Mouse (Mus musculus) cerebellum, adult 11-12 months (tissue): ENCODE measurements around the gene Sectm1a.
A peak's percentile ranks its signal among the peaks of the same experiment; 100 is the strongest.
"Not testable (repeated sequence)": the region's sequence is repeated elsewhere in the genome, so short reads cannot be mapped to it uniquely, and the experiment has no call there.

Source experiments
- DNase-seq: peaks from one replicate; pipeline ENCODE4 v3.0.0; 2022

The Sectm1a gene

DNA sequence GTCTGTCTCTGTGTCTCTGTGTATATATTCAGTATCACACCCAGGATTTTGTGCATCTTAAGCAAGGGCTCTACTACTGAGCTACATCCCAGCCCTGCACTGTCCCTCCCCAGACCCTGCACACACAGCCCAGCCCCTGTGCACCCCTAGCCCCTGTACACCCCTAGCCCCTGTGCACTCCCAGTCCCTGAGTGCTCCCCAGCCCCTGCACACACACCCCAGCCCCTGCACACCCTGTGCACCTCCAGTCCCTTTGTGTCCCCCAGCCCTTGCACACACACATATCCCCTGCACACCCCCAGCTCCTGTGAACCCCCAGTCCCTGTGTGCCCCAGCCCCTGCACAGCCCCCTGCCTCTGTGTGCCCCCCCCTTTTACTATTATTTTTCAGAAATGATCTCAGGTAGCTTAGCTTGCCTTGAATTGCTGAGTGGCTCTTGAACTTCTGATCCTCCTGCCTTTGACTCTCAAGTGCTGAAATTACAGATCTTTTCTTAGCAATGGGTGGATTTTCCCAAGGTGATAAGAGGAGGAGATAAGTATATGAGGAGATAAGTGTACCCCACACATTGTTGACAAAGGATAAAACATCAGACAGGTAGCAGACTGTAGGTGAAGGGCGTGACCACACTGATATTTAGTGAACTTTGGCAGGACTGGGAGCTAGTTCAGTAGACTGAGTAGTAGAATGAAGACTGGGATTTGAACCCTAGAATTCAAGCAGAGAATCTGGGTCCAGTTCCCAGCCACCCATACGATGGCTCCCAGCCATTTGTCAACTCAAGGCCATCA, 8.9 kb upstream of the Sectm1a start:
- DNase-seq, result no peak

DNA sequence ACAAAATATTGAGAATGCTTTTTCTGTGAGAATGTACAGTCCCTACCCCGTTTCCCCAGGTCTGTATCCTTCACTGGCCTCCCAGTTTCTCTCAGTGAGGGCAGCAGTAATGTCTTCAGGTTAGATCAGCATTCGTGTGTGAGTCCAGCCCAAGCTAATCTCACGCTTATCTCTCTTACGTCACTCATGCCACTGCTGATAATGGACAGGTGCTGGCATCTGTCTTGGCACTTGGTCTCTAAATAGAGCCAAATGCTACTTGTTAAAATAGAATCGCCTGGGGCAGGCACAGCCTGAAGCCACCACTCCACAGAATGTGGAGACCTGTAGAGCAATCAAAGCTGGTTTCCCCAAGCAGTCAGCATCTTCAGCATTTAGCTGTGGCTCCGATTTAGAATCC, 8.0 kb upstream of the Sectm1a start:
- DNase-seq, result no peak

- DNase-seq, result no peak
Observed at GRCm38 (mm10) chr11:121086296-121086695, 5.3 kb upstream of the Sectm1a start.

DNA sequence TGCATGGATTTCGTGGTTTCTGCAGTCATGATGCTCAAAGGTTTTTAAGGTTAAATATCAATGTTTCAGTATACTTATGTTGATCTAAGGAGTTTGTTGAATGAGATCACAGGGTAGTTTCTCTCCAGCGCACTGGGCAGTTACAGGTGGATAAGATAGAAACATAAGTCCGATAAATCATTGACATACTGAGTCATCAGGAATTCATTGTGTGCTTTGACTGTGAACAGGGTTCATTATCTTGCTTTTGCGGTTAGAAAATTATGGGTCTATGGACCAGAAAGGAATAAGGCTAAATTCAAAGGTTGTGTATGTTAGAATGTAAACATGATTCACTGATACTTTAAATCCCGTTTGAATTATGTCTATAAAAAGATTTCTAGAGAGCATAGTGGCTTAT, 4.2 kb upstream of the Sectm1a start:
- no peak for DNase-seq

- DNase-seq, result no peak
Observed at GRCm38 (mm10) chr11:121082857-121083500, 2.0 kb upstream of the Sectm1a start.

- no peak for DNase-seq
Observed at GRCm38 (mm10) chr11:121082250-121082649, 1.2 kb upstream of the Sectm1a start.

DNA sequence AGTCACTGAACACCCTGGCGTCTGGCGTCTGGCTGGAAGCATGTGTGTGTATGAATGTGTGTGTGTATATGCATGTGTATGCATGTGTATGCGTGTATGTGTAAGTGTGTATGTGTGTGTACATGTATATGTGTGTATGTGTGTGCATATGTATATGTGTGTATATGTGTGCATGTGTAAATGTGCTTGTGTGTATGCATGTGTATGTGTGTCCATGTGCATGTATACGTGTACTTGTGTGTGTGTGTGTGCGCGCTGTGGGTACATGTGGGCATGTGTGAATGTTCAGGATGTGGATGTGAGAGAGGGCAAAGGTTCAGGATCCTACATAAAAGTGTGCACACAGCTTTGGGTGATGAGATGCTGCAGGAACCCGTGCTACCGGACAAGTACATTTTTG, 690 bp downstream of the Sectm1a start:
- no peak for DNase-seq

- DNase-seq, result no peak
Observed at GRCm38 (mm10) chr11:121075655-121076054, 5.4 kb downstream of the Sectm1a start.

- not testable (repeated sequence) for DNase-seq
Observed at GRCm38 (mm10) chr11:121069662-121070061, 11.4 kb downstream of the Sectm1a start.

DNA sequence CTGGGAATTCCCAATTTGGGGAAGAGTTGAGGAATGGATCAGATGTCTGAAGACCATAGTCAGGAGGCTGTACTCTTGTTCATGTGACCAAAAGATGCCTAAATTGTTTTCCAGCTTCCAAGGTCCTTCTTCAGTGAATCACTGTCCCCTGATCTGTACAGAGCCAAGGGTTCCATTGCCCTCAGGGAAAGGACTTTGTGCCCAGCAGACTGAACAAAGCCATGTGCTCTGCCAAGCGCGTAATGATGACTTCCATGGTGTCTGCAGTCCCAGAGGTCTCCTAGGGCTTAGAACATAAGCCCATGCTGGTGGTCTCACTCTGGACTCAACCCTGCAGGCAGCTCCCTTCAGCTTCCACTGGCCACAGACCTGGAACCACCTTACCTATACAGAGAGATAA, 13.1 kb downstream of the Sectm1a start:
- DNase-seq, result no peak

DNA sequence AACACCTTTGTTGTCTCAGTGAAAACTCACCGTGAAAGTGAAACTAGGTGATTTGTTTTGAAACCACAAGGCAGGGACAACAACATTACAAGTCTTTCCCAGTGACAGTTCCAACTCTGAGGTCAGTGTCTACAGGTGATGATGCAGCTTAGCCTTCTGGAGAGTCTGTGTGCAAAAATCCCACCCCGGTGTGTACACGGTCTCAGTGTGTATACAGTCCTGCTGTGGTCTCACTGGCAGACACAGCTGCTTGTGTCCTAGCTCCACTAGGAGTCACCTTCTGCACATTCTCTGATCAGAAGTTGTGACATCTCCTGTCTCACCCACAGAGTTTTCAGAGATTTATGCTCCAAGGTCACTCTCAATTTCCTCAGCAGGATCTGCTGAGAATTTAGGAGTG, 16.8 kb downstream of the Sectm1a start:
- DNase-seq, result no peak

DNA sequence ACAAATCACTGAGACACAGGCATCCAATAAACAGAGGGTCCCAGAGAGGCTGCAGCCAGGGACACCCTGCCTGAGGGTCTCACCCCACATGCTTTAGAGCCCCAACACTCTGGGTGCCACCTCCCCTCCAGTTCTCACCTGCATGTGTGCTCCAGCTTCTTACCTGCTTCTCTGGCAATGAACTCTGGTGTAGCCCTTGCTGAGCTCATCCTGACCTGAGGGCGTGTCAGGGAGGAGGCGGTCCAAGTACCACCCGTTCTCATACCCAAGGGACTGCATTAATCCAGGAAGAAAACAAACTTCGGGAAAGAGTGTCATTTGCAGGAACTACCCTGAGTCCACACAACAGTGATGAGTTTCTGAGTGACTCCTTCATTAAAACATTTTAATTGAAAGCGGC, 17.6 kb downstream of the Sectm1a start, which contains the start of gene Sectm1b:
TSS of gene Sectm1b (minus strand) at position 191 of the 400 bp plus-strand sequence.
- no peak for DNase-seq

GRCm38 (mm10) chr11:121061615-121062014, 19.4 kb downstream of the Sectm1a start:
- no peak for DNase-seq

GRCm38 (mm10) chr11:121060401-121061067, 20.5 kb downstream of the Sectm1a start:
- DNase-seq, result not testable (repeated sequence)

GRCm38 (mm10) chr11:121059471-121059870, 21.5 kb downstream of the Sectm1a start:
- no peak for DNase-seq

GRCm38 (mm10) chr11:121058956-121059355, 22.1 kb downstream of the Sectm1a start:
- DNase-seq, result no peak

DNA sequence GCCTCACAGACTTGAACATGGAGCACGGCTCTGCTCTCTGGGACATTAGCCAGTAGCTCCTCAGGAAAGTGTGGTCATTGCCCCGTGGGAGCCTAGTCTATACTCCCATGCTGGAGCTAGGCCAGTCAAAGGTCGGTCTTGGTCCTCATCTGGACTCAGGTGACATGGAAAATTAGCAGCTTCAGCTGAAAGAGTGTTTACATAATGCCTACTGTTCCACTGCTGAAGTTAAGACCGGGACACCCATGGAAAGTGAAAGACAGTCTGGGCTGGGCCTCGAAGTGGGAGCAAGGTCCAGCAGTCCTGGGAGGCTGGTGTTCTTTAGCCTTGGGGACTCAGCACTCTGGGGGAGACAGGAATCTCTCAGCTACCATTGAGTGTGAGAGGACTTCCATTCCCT, 22.9 kb downstream of the Sectm1a start:
- no peak for DNase-seq

- DNase-seq, result no peak
Observed at GRCm38 (mm10) chr11:121056536-121057236, 24.3 kb downstream of the Sectm1a start.

DNA sequence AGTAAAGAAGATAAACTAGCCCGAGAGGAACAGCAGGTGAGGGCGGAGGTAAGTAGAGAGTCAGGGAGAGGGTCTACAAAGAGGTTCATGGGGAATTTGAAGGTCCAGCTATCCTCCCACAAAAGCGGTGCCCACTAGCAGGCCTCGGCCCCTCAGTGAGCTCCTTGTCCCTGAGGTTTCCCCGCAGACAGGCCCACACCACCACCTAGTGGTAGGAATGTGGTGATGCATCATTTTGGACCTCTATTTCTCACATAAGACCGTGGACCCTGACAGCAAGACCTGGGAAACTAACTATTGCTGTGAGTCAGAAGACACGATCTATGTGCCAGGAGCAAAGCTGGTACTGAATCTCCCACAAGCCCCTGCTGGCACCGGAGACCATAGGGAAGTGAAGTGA, 27.5 kb downstream of the Sectm1a start:
- peak; percentile 55 for DNase-seq

- no peak for DNase-seq
Observed at GRCm38 (mm10) chr11:121052387-121052786, 28.6 kb downstream of the Sectm1a start.

DNA sequence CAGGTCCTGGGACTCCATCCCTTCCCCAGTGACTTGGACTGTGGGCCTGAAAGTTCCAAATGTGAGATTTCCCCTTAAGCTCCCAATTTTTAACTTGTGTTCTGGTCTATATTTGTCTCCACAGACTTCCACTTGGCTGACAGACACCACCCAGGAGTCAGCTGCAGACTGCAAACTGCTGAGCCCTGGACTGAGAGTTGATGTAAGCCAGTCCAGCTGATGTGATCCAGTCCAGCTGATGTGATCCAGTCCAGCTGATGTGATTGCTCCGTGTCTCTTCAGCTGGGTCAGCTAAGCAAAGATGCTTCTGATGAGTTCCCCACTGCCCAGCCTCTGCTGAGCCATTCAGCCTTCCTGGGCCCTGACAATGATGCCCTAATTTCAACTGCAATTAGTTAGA, 29.2 kb downstream of the Sectm1a start:
- DNase-seq, result no peak

- DNase-seq, result no peak
Observed at GRCm38 (mm10) chr11:121049840-121050239, 31.2 kb downstream of the Sectm1a start.

DNA sequence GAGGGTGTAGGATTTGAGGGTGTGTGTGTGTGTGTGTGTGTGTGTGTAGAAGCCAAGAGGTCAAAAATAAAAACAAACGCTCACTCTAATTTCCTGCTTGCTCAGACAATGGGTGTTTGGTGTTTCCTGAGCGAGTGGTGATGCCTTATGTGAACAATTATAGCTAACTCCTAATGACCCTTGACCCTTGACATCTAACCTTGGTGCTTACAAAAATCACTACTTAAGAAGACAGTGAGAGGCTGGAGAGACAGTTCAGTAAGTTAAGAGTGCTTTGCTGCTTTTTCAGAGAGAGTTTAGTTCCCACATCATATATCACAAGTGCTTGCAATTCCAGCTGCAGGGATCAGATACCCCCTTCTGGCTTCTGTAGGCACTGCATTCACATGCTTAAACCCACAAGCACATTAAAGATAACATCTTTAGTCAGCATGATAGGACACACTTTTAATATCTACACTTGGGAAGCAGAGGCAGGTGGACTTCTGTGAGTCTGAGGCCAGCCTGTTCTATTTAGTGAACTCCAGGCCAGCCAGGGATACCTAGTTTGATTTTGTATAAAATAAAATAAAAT, 33.1 kb downstream of the Sectm1a start:
- DNase-seq, result no peak
